Mouse (Mus musculus) gastrocnemius, adult 2 months (tissue): ENCODE data around the gene Pdk2. TPM values are rescaled to one million over a fixed set of nuclear protein-coding genes. Genes with fewer than 3 reads are reported as not detected.

Experiments used
- DNase-seq: peaks from one replicate; pipeline ENCODE4 v3.0.0; 2022
- H3K27ac ChIP-seq: fragments of 200-600 bp; 2 replicates; pipeline ENCODE4 v1.8.1; 2022; ENCODE audit warnings: mild to moderate bottlenecking
- H3K4me3 ChIP-seq: fragments of 200-600 bp; 2 replicates; pipeline ENCODE4 v1.8.1; 2022; ENCODE audit warnings: mild to moderate bottlenecking, moderate library complexity
- CTCF ChIP-seq: fragments of 200-600 bp; IDR thresholded peaks from 2 replicates; pipeline ENCODE4 v1.8.1; 2022; ENCODE audit warnings: antibody characterized with exemption, mild to moderate bottlenecking, moderate library complexity
- intact Hi-C: fragments of 180-260 bp; cut with DNase I; formaldehyde crosslinking; loops from one replicate; pipeline ENCODE4 v1.15.1; 2025
- total RNA-seq, 2 experiments: library from RNA; stranded (reverse); gene quantifications; 2 replicates each; pipeline ENCODE4 v1.2.3; 2021

Pdk2 gene
- total RNA-seq, 2 experiments from 2014 or later: 471 to 485 TPM

- intact Hi-C loops: no loop called here
Observed at GRCm38 (mm10) chr11:94985822-94986221, 55.3 kb downstream of the Pdk2 start.

GRCm38 (mm10) chr11:94985140-94985539, 56.0 kb downstream of the Pdk2 start:
- Histone ChIP-seq H3K4me3 (no peak overlapping the region), H3K27ac (no peak overlapping the region)
- TF ChIP-seq CTCF: no peak
- no peak for DNase-seq
- intact Hi-C loops: no loop called here

More at GRCm38 (mm10) chr11:94985822-94986221, 55.3 kb downstream of the Pdk2 start:
- no peak for TF ChIP-seq CTCF
- Histone ChIP-seq H3K27ac (no peak overlapping the region), H3K4me3 (no peak overlapping the region)
- no peak for DNase-seq

GRCm38 (mm10) chr11:94979462-94980179, 61.5 kb downstream of the Pdk2 start:
- H3K27ac ChIP-seq: peak overlapping the region; percentile 90
- peak overlapping the region; percentile 65 for H3K4me3 ChIP-seq
- no peak for DNase-seq
- no peak for TF ChIP-seq CTCF
- intact Hi-C loops: loop anchor here (1.0 to 2.0 kb wide), 2 partner anchors 22 to 61 kb away; partner anchors contain the start of gene Pdk2

- Histone ChIP-seq H3K27ac (peak overlapping the region; percentile 90), H3K4me3 (peak overlapping the region; percentile 65)
- TF ChIP-seq CTCF: peak; percentile 99
- DNase-seq: peak; percentile 97
- intact Hi-C loops: loop anchor here (1.0 to 2.0 kb wide), 2 partner anchors 22 to 62 kb away; partner anchors contain the start of gene Pdk2
Observed at GRCm38 (mm10) chr11:94978947-94979346, 62.2 kb downstream of the Pdk2 start.

GRCm38 (mm10) chr11:94978178-94978915, 62.8 kb downstream of the Pdk2 start:
- Histone ChIP-seq H3K27ac (peak overlapping the region; percentile 97; the same call in 1 of the 2 replicates), H3K4me3 (no peak overlapping the region)
- DNase-seq: no peak
- no peak for TF ChIP-seq CTCF
- intact Hi-C loops: loop anchor here (2.0 kb wide), 1 partner anchor 62 kb away; the partner anchor contains the start of gene Pdk2

Other genes starting within 250 kb of the Pdk2 start
- 100 to 1,000 TPM; 154 to 483 TPM for gene Col1a1, start 105.1 kb downstream of the Pdk2 start, total RNA-seq
- not detected for gene Hils1, start 73.8 kb downstream of the Pdk2 start, total RNA-seq
- gene Sgca, start 65.0 kb downstream of the Pdk2 start, total RNA-seq: 100 to 1,000 TPM; 252 to 278 TPM
- gene Ppp1r9b, start 50.3 kb downstream of the Pdk2 start, total RNA-seq: 10 to 100 TPM; 18.3 to 25.7 TPM
- gene Samd14, start 31.5 kb downstream of the Pdk2 start, total RNA-seq: under 1 TPM; 0.28 to 0.42 TPM
- 1 to 10 TPM; 4.3 to 5.2 TPM for gene Itga3, start 35.4 kb upstream of the Pdk2 start, total RNA-seq
- not detected for gene Dlx3, start 78.8 kb upstream of the Pdk2 start, total RNA-seq
- gene Dlx4, start 104.9 kb upstream of the Pdk2 start, total RNA-seq: not detected
- gene Tac4, start 220.2 kb upstream of the Pdk2 start, total RNA-seq: not detected